Mouse (Mus musculus) heart, adult 2 months (tissue): ENCODE results near the gene 1520401A03Rik.

Experiments
- CTCF ChIP-seq: fragments of 200-600 bp; IDR thresholded peaks from 2 replicates; pipeline ENCODE4 v1.8.1; 2022; ENCODE audit warnings: antibody characterized with exemption, mild to moderate bottlenecking, moderate library complexity
- EP300 ChIP-seq: fragments of 200-500 bp; IDR thresholded peaks from 2 replicates; pipeline ENCODE4 v1.6.1; 2011; ENCODE audit warnings: low read depth, low read length, control low read depth; ENCODE audit not compliant: insufficient read depth

DNA sequence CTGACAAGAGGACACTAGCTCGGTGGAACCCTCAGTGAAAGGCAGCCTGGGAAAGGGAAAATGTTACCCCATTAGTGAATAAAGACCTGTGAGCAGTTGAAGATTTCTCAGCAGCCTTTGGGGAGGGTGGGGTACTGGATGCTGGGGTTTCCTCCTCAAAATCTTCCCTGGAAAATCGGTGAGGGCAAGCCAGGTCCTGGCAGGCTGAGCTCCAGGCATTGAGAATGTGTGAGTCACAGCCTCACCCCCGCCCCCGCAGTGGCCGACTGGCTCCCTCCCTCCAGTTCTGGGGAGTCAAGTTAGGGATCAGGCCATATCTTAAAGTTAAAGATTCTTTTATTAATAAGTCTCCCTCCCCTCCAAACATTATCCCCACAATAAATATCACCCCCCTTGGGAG, 47.5 kb downstream of the 1520401A03Rik start:
- TF ChIP-seq CTCF (no peak), EP300 (no peak)
